Mouse (Mus musculus) spleen, adult 2 months (tissue): ENCODE results near the gene Zfp661.
A peak's percentile ranks its signal among the peaks of the same experiment; 100 is the strongest.

Experiments
- CTCF ChIP-seq: fragments of 200-500 bp; IDR thresholded peaks from 2 replicates; pipeline ENCODE4 v1.5.1; 2011; ENCODE audit warnings: mild to moderate bottlenecking, inconsistent platforms; ENCODE audit not compliant: insufficient read depth, insufficient read length, insufficient replicate concordance; ENCODE audit errors: extremely low read depth
- POLR2A ChIP-seq: fragments of 200-500 bp; IDR thresholded peaks from 2 replicates; pipeline ENCODE4 v1.6.1; 2011; ENCODE audit warnings: low read depth, low read length, inconsistent platforms

GRCm38 (mm10) chr2:127586694-127587513 lies at the start of gene Zfp661, which contains the start of gene Mrps5:
- TF ChIP-seq CTCF (no peak), POLR2A (peak; percentile 56)
